Mouse (Mus musculus) A20 (cell line): Measurements from ENCODE around the gene Dock1.
A peak's percentile ranks its signal among the peaks of the same experiment; 100 is the strongest.

ENCODE experiments used
- DNase-seq: peaks from one replicate; pipeline ENCODE4 v3.0.0-alpha.2; 2011; ENCODE audit warnings: low read depth, low spot score

Dock1 gene

DNA sequence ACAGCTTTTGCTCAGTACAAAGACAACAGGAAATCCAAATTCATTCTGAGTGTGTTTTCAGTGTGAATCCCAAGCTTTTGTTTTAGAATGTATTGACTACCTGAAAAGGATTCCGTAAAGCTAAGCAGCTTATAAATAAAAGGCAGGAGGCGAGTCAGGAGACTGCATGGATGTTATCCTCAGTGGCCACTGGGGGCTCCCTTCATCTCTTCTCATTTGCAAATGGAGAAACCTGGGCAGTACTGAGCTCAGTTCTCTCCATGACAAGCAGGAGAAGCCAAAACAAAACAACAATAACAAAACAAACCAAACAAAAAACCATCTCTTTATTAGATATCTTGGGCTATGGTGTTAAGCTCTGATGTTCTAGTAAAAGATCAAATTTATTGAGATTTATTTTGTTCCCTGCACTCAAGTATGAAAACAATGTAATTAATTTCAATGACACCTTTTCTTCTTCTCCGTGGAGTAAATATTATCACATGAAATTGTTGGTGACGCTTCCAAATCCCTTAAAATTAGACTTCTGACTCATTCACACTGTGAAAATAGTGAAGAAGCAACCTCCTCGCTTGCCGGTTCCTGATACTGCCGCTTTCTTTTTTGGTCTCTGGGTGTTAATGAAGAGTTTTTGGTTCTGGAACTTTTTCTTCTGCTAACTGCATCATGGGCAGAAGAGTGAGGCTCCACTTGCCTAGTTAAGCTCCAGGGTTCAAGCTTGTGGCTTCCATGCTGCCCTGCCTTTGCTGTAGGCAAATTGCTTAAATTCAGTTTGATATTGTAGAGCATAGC is 275.7 kb downstream of the Dock1 start:
- no peak for DNase-seq

DNA sequence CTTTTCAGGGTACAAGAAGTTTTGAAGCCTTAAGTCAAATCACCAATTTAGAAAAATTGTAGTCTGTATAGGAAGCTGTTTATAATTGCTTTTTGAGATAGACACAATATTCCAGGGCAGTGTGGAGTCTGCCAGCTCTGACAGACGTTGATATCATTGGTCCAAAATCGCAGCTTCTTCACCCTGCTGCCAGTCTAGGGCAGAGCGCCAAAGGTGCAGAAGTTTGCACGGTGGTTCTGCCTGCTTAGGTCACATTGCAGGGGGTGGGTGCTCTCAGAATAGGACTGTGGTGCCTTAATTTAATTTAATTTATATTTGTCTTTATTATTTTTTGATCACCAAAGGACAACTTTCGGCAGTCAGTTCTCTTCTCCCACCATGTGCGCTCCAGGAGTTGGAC is 288.6 kb downstream of the Dock1 start:
- no peak for DNase-seq

DNA sequence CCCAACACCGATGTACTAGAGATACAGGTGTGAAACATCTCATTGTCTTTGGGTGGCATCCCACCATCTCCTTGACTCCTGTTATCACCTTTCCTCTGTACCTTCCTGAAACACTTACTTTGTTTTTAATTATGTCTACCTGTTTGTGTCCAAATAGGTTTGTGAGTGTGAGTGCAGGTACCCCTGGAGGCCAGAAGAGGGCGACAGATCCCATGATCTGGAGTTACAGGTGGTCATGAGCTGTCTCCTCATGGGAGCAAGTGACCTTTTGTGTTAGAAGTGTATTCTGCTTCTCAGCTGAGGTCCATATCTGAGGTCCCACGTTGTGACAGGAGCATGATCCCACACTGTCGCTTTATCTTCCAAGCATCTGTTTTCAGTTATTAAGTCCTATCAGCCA is 290.4 kb downstream of the Dock1 start:
- peak; percentile 1 for DNase-seq

GRCm38 (mm10) chr7:134961608-134962007 is 291.2 kb downstream of the Dock1 start:
- no peak for DNase-seq

DNA sequence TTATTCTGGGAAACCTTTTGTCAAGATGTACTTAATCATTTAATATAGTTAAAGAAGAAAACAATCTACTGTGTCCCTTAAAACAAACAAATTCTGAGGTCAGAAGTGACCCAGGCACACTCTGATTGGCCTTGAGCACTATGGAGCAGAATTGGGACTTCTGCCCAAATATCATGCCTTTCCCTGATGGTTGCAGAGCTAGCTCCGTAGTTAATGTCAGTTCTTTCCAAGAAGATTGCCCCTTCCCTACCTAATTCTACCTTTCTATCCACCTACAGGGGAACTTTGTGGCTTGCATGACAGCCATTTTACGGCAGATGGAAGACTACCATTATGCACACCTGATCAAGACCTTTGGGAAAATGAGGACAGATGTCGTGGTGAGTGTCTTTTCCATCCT is 319.8 kb downstream of the Dock1 start:
- DNase-seq = no peak

DNA sequence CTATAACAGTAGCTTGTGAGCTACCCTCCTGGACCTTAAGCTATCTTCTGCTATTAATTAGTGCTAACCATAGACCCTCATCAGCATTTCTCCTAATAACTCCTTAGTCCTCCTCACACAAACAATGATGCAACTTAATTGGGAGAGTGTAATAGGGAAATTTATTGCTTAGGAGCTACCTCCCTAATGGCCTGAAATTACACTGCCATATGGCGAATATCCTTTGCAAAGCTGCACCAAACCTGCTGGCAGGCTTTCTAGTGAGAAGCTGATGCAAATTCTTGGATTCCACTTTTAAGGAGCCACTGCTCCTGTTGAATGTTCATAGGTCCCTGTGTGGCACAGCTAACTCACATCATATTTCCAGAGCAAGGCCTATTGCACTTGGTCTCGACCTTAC is 320.5 kb downstream of the Dock1 start:
- DNase-seq = no peak

- no peak for DNase-seq
Measured at GRCm38 (mm10) chr7:134994983-134995382, 324.5 kb downstream of the Dock1 start.

- no peak for DNase-seq
Measured at GRCm38 (mm10) chr7:135002216-135002615, 331.8 kb downstream of the Dock1 start.

- DNase-seq = no peak
Measured at GRCm38 (mm10) chr7:135002891-135003290, 332.4 kb downstream of the Dock1 start.

- DNase-seq = no peak
Measured at GRCm38 (mm10) chr7:135005964-135006560, 335.6 kb downstream of the Dock1 start.

GRCm38 (mm10) chr7:135008021-135008420 is 337.6 kb downstream of the Dock1 start:
- no peak for DNase-seq

DNA sequence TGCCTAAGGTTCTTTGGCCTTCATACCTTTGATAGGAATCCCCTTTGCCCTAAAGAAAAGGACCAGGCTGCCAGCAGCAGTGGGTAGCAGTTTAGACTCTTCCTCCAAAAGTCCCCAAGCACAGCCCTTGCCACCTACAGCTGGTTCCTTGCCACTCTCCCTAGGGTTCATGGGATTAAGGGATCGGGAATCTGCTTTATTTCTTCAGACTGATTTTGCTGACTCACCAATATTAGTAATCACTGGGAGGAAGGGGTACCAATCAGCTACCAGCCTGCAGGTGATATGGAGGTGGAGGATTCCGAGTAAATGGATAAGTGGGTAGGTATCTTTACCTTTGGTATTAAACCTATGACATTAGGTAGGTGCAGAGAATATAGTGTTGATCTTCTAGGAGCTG is 340.5 kb downstream of the Dock1 start:
- no peak for DNase-seq

DNA sequence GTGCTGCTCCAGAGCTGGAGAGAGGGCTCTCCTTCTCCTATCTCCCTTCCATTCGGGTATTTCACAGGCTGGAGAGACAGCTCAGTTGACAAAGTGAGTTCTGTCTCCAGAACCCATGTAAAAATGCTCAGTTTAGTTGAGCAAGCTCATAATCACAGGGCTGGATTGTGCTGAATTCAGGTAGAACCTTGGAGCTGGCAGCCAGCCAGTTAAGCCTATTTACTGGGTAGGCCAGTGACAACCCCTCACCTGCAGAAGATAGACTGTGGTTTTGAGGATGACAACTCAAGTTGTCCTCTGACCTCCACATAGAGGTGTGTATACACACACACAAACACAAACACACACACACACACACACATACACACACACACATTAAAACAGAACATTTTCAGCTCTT is 347.1 kb downstream of the Dock1 start:
- no peak for DNase-seq

- no peak for DNase-seq
Measured at GRCm38 (mm10) chr7:135020762-135021161, 350.3 kb downstream of the Dock1 start.

DNA sequence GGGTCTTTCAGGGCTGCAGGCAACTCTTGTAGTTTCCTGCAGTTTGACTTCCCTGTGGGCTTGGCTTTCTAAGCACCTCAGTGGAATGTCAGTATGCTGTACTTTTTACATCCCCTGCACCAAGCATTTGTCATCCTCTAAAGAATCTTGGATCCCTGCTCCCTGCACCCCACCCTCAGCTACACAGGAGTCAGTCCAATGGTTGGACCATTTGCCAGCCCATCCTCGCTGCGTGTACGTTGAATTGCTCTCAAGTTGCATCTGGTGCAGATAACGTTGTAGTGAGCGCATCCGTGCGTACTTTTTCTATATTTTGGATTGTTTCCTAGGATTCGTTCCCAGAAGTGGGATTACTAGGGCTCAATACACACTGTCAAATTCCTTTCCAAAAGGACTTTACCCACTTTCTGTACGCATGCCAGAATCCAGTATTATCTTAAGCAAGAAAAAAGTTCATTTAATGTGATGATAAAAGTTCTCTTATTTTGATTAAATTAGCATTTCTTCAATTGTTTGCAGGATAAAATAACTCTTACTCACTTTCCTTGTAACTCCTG is 351.2 kb downstream of the Dock1 start:
- no peak for DNase-seq

GRCm38 (mm10) chr7:135024531-135024930 is 354.1 kb downstream of the Dock1 start:
- no peak for DNase-seq

GRCm38 (mm10) chr7:135028716-135029115 is 358.3 kb downstream of the Dock1 start:
- DNase-seq = no peak

DNA sequence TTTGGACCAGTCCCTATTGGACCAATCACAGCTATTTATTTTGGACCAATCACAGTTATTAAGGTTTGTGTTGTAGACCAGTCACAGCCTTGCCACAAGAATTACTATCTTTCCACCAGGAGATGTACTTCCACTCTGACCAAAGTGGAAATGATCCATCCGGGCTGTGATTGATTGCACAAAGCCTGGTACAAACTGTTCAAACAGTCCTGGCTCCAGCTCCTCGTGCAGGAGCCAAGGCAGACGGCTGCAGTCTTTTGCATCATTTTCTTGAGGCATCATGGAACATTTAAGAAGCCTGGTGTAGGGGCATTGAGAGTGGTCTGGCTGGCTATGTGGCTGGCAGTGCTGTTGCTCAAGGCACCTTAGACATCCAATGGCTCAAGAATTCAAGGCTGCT is 358.7 kb downstream of the Dock1 start:
- no peak for DNase-seq

GRCm38 (mm10) chr7:135031466-135031865 is 361.0 kb downstream of the Dock1 start:
- no peak for DNase-seq

DNA sequence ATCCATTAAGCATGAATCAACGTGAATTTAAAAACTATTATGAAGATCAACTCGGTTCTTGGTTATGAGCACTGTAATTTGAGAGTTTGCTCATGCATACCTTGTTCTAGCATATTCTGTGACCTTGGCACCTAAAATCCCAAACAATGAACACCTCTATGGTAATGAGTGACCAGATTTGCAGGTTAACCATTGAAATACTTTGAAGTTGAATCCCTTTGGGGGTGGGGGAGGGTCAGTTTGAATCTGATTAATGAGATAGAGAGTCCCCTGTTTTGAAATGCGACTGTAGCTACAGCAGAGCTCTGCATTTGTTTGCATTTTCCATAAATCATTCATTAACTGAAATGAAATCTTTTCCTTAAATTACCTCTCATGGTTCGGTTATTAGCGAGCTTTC is 364.4 kb downstream of the Dock1 start:
- no peak for DNase-seq

DNA sequence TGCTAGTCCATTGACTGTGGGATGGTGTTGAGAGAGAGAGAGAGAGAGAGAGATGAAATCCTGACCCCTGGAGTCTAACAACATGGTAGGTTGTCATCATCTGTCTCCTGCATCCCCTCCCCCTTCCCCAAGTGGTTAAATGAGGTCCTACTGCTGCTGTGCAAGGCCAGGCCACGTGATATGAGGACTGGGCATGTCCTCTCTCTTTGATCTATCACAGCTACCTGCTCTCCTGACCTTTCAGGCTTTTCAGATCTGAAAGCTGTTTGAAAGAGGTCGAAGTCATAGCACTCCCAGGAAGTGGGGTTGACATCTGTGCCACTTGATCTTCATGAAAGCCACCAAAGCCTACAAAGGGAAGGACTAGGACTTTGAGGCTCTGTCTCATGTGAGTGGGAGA is 365.2 kb downstream of the Dock1 start:
- no peak for DNase-seq

- DNase-seq = no peak
Measured at GRCm38 (mm10) chr7:135038930-135039329, 368.5 kb downstream of the Dock1 start.
